Mouse (Mus musculus): ENCODE data around the gene Smc1a.
"Not testable (repeated sequence)": the region's sequence is repeated elsewhere in the genome, so short reads cannot be mapped to it uniquely, and the experiment has no call there.

Gene Smc1a

DNA sequence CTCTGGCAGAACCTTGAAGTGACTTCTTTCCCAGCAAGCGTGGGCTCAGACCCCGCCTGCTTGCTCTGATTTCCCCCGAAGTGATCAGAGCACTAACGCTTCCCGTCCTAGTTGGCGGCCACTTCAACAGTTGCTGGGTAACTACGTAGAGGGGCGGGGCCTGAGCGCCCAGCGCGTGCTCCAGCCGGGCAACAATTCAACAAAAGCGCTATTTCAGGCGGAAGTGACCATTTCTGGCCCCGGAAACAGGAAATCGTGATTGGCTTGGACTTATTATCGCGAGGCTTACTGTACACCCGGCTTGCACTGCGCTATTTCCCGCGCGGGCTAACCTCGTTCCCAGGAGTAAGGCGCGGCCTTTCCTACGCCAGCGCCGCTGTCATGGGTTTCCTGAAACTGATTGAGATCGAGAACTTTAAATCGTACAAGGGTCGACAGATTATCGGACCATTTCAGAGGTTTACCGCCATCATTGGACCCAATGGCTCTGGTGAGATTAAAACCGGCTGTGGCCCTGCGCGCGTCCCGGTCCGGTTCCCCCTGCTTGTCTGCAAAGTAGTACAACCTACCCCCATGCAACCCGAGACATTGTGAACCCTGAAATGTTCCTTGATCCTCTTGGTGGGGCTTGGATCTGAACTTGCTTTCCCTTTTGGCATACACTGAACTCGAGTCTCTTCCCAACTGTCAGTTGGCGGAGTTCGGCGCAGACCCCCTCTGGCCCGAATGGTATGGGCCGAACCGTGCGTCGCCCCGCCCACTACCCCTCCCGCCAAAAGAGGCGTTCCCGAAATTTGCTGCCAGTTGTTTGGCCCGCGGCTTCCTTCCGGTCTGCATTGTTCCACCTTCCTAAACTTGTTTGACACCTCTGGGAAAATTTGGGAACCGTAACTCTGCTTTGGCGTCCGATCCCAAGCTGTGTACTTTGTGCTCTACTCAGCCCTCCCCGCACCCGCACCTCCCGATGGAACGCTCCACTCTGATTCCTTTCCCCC lies at the start of gene Smc1a, which contains the start of gene Ribc1:
Smc1a (plus strand) TSS at position 278 of the 995 bp plus-strand sequence.
Ribc1 (minus strand) TSS at position 145 of the 995 bp plus-strand sequence.
- peak; percentile 99 for ATAC-seq (ENCODE audit: insufficient number of reproducible peaks, low FRiP score, low TSS enrichment)

- no peak for ATAC-seq (ENCODE audit: insufficient number of reproducible peaks, low FRiP score, low TSS enrichment)
These were observed 17.1 kb upstream of the Smc1a start for GRCm38 (mm10) chrX:151999006-151999710.

DNA sequence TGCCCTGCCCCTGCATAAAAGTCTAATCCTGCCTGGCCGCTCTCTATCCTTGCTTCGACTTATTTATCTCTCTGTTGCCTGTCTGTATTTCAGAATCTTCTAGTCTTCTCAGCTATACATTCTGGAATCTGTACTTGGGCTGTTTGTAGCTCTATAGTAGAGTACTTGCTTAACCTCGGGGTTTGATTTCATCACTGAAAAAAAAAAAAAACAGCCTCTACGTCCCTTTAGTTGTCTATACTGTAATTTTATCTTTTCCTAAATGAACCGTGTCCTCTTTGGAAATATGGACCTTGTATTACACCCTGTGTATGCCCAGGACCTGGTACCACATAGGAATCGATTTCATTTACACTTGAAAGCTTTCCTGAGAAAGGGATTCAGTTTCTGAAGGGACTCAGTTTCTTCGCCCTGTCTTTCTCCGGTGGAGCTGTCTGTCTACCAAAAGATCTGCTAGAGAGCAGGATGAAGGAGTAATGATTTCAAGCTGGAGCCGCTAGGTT lies 15.0 kb upstream of the Smc1a start:
- ATAC-seq (ENCODE audit: insufficient number of reproducible peaks, low FRiP score, low TSS enrichment): no peak

DNA sequence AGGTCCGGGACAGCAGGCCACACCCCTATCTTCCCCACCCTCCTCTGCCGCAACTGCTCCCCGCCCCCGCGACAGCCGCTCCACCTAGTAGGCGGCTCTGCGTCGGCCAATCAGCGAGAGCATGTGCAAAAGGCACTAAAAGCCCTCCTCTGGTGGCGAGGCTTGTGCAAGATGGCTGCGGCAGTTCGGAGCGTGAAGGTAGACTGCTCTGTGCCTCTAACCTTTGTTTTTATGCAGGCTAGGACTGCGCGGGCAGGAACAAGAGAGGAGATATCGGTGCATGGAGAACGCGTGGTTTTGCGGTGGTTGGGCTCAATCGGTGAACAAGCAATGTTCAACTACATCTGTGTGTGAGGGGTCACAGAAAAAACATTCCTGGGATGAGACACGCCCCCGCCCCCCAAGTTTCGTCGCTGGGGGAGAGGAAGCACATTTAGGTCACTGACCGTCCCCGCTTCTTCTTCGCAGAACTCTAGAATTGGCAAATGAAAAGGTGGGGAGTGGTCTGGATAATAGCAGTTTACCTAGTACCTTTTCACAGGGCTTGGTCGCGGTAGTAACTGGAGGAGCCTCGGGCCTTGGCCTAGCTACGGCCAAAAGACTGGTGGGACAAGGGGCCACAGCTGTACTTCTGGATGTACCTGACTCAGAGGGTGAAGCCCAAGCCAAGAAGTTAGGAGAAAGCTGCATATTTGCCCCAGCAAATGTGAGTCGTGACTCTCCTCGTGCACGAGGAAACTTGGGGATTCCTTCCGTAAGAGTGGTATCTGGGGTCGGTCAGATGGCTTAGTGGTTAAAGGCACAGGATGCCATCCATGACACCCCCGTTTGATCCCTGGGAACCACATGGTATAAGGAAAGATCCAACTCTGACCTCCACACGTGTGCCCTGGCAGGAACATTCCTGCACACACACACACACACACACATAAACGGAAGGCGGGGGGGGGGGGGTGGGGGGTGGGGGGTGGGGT lies 14.2 kb upstream of the Smc1a start, which contains the start of gene Hsd17b10:
Hsd17b10 (plus strand) TSS at position 109 of the 974 bp plus-strand sequence.
- peak; percentile 100 for ATAC-seq (ENCODE audit: insufficient number of reproducible peaks, low FRiP score, low TSS enrichment)

DNA sequence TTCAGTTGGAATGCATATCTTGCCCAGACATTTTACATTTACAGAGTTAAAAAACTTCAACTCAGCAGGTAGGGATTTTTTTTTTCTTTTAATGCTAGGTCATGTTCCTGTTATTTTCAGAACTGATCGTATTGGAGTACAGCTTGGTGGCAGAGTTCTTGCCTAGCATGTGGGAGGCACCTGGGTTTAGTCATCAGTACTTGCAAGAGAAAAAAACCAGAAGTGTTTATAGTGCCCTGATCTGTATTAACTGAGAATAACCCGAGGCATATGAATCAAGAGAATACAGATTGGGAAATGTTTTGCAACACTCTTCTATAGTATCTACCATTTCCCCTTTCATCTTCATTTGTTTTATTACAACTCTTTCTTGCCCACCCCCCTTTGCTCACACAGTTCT lies 13.4 kb upstream of the Smc1a start:
- no peak for ATAC-seq (ENCODE audit: insufficient number of reproducible peaks, low FRiP score, low TSS enrichment)

DNA sequence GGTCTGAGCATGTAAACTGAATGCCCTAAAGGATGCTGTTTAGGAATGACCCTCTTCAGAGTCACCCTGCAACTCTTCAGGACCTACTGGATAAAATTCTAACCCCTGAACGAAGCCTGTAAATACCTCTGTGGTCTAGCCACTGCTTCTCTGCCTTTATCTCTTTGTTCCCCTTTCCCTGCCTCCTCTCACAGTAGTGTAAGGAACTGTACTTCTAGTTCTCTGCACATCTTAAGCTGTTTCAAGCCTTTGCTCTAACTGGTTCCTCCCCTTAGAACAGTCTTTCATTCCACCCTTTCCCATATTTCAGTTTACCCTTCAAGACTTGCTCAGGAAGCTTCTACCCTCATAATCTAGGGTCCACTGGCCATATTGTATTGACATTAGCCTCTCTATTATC lies 8.4 kb upstream of the Smc1a start:
- ATAC-seq (ENCODE audit: insufficient number of reproducible peaks, low FRiP score, low TSS enrichment): no peak

GRCm38 (mm10) chrX:152015752-152016150 lies 477 bp upstream of the Smc1a start:
- peak; percentile 27; the same call in 1 of the 2 replicates for ATAC-seq (ENCODE audit: insufficient number of reproducible peaks, low FRiP score, low TSS enrichment)

DNA sequence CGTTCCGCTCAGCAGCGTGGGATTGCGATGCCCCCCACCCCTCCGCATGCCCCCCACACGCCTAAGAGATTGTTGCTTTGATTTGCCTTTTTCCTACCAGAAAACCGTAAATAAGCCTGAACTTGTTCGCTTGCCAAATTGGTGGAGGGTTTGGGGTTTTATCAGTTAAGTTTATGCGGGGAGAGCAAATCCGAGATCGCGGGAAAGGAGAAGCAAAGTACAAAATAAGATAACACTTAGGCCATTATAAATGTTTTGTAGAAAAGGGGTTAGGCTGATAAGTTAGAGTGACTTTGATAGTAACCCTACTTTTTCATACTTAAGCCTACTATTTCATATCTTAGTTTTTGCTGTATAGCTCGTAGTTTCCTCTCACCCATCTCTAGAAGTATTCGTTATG lies 958 bp downstream of the Smc1a start:
- ATAC-seq (ENCODE audit: insufficient number of reproducible peaks, low FRiP score, low TSS enrichment): no peak

- no peak for ATAC-seq (ENCODE audit: insufficient number of reproducible peaks, low FRiP score, low TSS enrichment)
These were observed 3.1 kb downstream of the Smc1a start for GRCm38 (mm10) chrX:152019294-152019693.

GRCm38 (mm10) chrX:152039865-152040264 lies 23.6 kb downstream of the Smc1a start:
- no peak for ATAC-seq (ENCODE audit: insufficient number of reproducible peaks, low FRiP score, low TSS enrichment)

- no peak for ATAC-seq (ENCODE audit: insufficient number of reproducible peaks, low FRiP score, low TSS enrichment)
These were observed 31.0 kb downstream of the Smc1a start for GRCm38 (mm10) chrX:152047230-152047629.

DNA sequence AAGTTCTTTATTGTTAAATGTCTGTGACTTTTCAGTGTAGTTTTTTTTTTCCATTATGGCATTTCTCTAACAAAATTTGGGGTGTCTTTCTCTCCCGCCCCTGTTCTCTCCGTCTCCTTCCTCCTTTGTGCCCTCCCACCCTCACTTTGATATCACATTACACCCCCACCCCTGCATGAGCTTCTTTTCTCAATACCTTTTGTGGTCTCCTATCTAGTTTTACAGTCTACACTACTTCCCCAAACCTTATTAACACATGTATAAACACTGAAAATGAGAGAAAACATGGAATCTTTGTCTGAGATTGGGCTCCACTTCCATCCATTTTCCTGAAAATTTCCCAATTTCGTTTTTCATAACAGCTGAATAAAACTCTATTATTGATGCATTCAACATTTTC lies 36.3 kb downstream of the Smc1a start:
- no peak for ATAC-seq (ENCODE audit: insufficient number of reproducible peaks, low FRiP score, low TSS enrichment)

DNA sequence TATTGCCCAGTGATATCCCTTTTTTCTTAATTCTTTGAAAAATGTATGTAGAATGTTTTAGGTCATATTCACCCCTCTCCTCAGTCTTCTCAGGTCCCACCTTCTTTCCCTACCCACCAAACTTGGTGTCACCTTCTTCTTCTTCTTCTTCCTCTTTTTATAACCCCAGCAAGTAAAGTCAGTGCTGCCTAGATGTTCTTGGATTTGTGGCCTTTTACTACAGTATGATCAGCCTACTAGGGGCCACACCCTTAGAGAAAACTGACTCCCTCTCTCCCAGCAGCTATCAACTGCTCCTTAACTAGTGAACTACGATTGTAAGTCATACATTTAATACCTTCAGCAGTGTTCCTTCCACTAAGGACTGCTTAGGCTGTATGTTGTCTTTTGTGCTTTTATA lies 37.9 kb downstream of the Smc1a start:
- ATAC-seq (ENCODE audit: insufficient number of reproducible peaks, low FRiP score, low TSS enrichment): no peak

- ATAC-seq (ENCODE audit: insufficient number of reproducible peaks, low FRiP score, low TSS enrichment): no peak
These were observed 49.4 kb downstream of the Smc1a start for GRCm38 (mm10) chrX:152065674-152066073.

DNA sequence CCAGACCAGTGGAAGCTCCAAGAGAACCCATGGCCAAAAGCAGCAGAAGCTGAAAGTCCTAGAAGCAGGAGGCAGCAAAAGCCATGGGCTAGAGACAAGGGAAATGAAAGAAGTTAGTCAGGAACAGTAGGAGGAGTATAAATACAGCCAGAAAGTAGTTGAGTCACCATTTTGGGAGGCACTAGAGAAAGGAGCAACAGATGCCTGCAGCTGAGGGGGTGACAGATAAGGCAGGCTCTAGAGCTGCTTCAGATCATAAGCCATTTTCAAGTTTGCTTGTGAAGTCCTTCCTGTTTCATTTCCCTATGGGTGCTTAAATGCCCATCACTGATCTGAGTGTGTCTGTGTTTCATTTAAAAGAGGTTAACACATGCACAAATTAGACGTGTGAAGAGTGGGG lies 51.6 kb downstream of the Smc1a start:
- no peak for ATAC-seq (ENCODE audit: insufficient number of reproducible peaks, low FRiP score, low TSS enrichment)

DNA sequence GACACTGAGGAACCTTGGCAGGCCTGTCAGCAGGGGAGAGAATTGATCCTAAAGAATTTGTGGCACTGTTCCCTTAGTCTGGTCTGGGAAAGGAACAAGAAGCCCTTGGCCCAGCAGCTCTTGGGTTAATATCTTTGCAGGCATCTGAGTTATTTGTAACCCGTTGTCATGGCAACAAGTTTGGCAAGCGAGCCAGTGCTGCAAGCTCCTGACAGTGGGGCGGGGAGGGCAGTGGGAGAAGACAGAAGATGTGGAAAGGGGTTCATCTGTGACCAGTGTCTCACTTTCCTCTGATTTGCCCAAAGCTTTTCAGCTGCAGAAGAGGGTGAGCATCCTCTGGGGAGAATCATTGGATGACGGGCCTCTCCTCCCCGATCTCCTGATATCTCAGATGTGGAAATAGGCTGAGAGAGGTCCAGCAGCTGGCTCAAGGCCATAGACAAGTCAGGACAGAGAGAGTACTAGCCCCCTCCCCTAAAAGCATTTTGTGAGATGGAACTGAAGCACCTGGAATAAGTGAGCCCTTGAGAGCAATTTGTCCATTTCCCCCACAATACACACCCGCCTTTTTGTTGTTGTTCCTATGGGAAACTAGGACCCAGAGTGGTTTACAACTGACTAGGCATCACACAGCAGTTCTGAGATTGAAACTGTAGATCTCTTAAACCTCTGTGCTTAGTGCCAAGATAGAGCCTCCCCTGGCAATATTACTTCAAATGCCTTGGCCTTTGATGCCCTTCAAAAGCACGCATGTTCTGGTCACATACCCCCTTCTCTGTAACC lies 73.8 kb downstream of the Smc1a start:
- ATAC-seq (ENCODE audit: insufficient number of reproducible peaks, low FRiP score, low TSS enrichment): not testable (repeated sequence)

DNA sequence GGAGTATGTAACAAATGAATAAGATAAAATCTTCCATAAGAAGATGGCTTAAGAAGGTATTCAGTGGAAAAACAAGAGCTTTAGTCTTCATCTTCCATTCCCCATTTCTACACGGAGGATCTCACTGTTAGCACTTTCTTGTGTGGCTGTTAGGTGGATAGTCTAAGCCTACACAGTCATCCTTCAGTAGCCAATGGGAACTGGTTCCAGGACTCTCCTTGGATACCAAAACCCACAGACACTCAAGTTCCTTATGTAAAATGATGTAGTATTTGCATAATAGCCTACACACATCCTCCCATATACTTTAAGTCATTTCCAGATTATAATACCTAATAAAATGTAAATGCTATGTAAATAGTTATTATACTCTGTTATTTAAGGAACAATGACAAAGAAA lies 81.3 kb downstream of the Smc1a start:
- no peak for ATAC-seq (ENCODE audit: insufficient number of reproducible peaks, low FRiP score, low TSS enrichment)
